Mouse (Mus musculus): ENCODE results near the gene Zfp82. TPM values are rescaled to one million over a fixed set of nuclear protein-coding genes. Genes with fewer than 3 reads are reported as not detected.
"Not testable (repeated sequence)": the region's sequence is repeated elsewhere in the genome, so short reads cannot be mapped to it uniquely, and the experiment has no call there.

Zfp82 gene
- polyA plus RNA-seq (2014; fragmentation: Nextera tagmentation; extraction: Ambion mirVana), result 10.2 and 11.0 TPM in 2 replicates

- Histone ChIP-seq H3K27ac (ENCODE audit: low read depth, low read length) (peak within 1 kb of the TSS; percentile 85), H3K4me3 (ENCODE audit: low read depth, low read length) (peak within 1 kb of the TSS; percentile 86), H3K9me3 (ENCODE audit: control insufficient read depth, low read length) (no peaks in the 10 kb centered on the region), H3K36me3 (ENCODE audit: control insufficient read depth, insufficient read depth, low read length) (0 out of 2 replicates have a peak, but pooled peaks cover 5% of the 10 kb centered on the region), H3K9ac (replicated peaks; ENCODE audit: low read depth, low read length) (peak within 1 kb of the TSS; percentile 81), H3K4me1 (ENCODE audit: control insufficient read depth, insufficient read depth, low read length) (no peaks in the 10 kb centered on the region), H3K4me2 (ENCODE audit: low read depth, low read length) (peak within 1 kb of the TSS; percentile 94), H3K27me3 (ENCODE audit: control insufficient read depth, insufficient read depth, low read length) (no peaks in the 10 kb centered on the region)
- WGBS, result under 1% methylated on average over 50 of the region's 50 CpGs
- peak; percentile 96 for ATAC-seq (ENCODE audit: low read depth)
Measured at GRCm38 (mm10) chr7:30072146-30073028, at the start of gene Zfp82. TSS of gene Zfp82 (minus strand) at chr7:30072900.

GRCm38 (mm10) chr7:30122188-30122530 is 49.5 kb upstream of the Zfp82 start:
- H3K9ac ChIP-seq (replicated peaks; ENCODE audit: low read depth, low read length), result peak overlapping the region; percentile 62
- peak overlapping the region; percentile 51 for H3K4me3 ChIP-seq (ENCODE audit: low read depth, low read length)
- H3K27ac ChIP-seq (ENCODE audit: low read depth, low read length), result peak overlapping the region; percentile 70
- H3K4me2 ChIP-seq (ENCODE audit: low read depth, low read length), result peak overlapping the region; percentile 72
- H3K9me3 ChIP-seq (ENCODE audit: control insufficient read depth, low read length), result no peaks in the 10 kb centered on the region
- H3K27me3 ChIP-seq (ENCODE audit: control insufficient read depth, insufficient read depth, low read length), result no peaks in the 10 kb centered on the region
- H3K36me3 ChIP-seq (ENCODE audit: control insufficient read depth, insufficient read depth, low read length), result 0 out of 2 replicates have a peak, but pooled peaks cover 6% of the 10 kb centered on the region
- ATAC-seq (ENCODE audit: low read depth), result no peak; the same call in 1 of the 2 replicates
- no peaks in the 10 kb centered on the region for H3K4me1 ChIP-seq (ENCODE audit: control insufficient read depth, insufficient read depth, low read length)
- 6% methylated on average over 15 of the region's 15 CpGs for WGBS

GRCm38 (mm10) chr7:30121308-30122187 is 48.8 kb upstream of the Zfp82 start, which contains the start of gene Zfp382:
TSS of gene Zfp382 (plus strand) at chr7:30121942.
- Histone ChIP-seq H3K36me3 (ENCODE audit: control insufficient read depth, insufficient read depth, low read length) (no peaks in the 10 kb centered on the region), H3K4me3 (ENCODE audit: low read depth, low read length) (peak within 1 kb of the TSS; percentile 51), H3K4me1 (ENCODE audit: control insufficient read depth, insufficient read depth, low read length) (no peaks in the 10 kb centered on the region), H3K27ac (ENCODE audit: low read depth, low read length) (peak within 1 kb of the TSS; percentile 70), H3K9me3 (ENCODE audit: control insufficient read depth, low read length) (no peaks in the 10 kb centered on the region), H3K9ac (replicated peaks; ENCODE audit: low read depth, low read length) (peak within 1 kb of the TSS; percentile 62), H3K4me2 (ENCODE audit: low read depth, low read length) (peak within 1 kb of the TSS; percentile 72), H3K27me3 (ENCODE audit: control insufficient read depth, insufficient read depth, low read length) (no peaks in the 10 kb centered on the region)
- ATAC-seq (ENCODE audit: low read depth), result peak; percentile 98
- WGBS, result under 1% methylated on average over 61 of the region's 61 CpGs

GRCm38 (mm10) chr7:30117935-30118334 is 45.2 kb upstream of the Zfp82 start:
- H3K27ac ChIP-seq (ENCODE audit: low read depth, low read length); H3K36me3 ChIP-seq (ENCODE audit: control insufficient read depth, insufficient read depth, low read length); H3K27me3 ChIP-seq (ENCODE audit: control insufficient read depth, insufficient read depth, low read length); ATAC-seq (ENCODE audit: low read depth); H3K9me3 ChIP-seq (ENCODE audit: control insufficient read depth, low read length); H3K4me2 ChIP-seq (ENCODE audit: low read depth, low read length); H3K9ac ChIP-seq (replicated peaks; ENCODE audit: low read depth, low read length); H3K4me3 ChIP-seq (ENCODE audit: low read depth, low read length); H3K4me1 ChIP-seq (ENCODE audit: control insufficient read depth, insufficient read depth, low read length): not testable (repeated sequence)
- WGBS, result 93% methylated on average over 12 of the region's 12 CpGs

GRCm38 (mm10) chr7:30116076-30116475 is 43.4 kb upstream of the Zfp82 start:
- no peaks in the 10 kb centered on the region for H3K27me3 ChIP-seq (ENCODE audit: control insufficient read depth, insufficient read depth, low read length)
- no peak overlapping the region for H3K4me2 ChIP-seq (ENCODE audit: low read depth, low read length)
- H3K4me1 ChIP-seq (ENCODE audit: control insufficient read depth, insufficient read depth, low read length), result no peaks in the 10 kb centered on the region
- H3K27ac ChIP-seq (ENCODE audit: low read depth, low read length), result no peak overlapping the region
- no peak overlapping the region for H3K9ac ChIP-seq (replicated peaks; ENCODE audit: low read depth, low read length)
- H3K4me3 ChIP-seq (ENCODE audit: low read depth, low read length), result no peak overlapping the region
- ATAC-seq (ENCODE audit: low read depth), result no peak
- no peaks in the 10 kb centered on the region for H3K9me3 ChIP-seq (ENCODE audit: control insufficient read depth, low read length)
- WGBS, result 92% methylated on average over 5 of the region's 5 CpGs
- H3K36me3 ChIP-seq (ENCODE audit: control insufficient read depth, insufficient read depth, low read length), result no peaks in the 10 kb centered on the region

- Histone ChIP-seq H3K36me3 (ENCODE audit: control insufficient read depth, insufficient read depth, low read length) (peaks cover 37% of the 10 kb centered on the region), H3K4me2 (ENCODE audit: low read depth, low read length) (no peak overlapping the region), H3K27me3 (ENCODE audit: control insufficient read depth, insufficient read depth, low read length) (no peaks in the 10 kb centered on the region), H3K9me3 (ENCODE audit: control insufficient read depth, low read length) (no peaks in the 10 kb centered on the region; the same call in 1 of the 2 replicates), H3K27ac (ENCODE audit: low read depth, low read length) (no peak overlapping the region), H3K9ac (replicated peaks; ENCODE audit: low read depth, low read length) (no peak overlapping the region), H3K4me1 (ENCODE audit: control insufficient read depth, insufficient read depth, low read length) (peaks cover 8% of the 10 kb centered on the region; the same call in 1 of the 2 replicates), H3K4me3 (ENCODE audit: low read depth, low read length) (no peak overlapping the region)
- ATAC-seq (ENCODE audit: low read depth), result no peak
- WGBS, result 95% methylated on average over 13 of the region's 13 CpGs
Measured at GRCm38 (mm10) chr7:30099297-30099696, 26.6 kb upstream of the Zfp82 start.

- no peak for ATAC-seq (ENCODE audit: low read depth)
- H3K4me2 ChIP-seq (ENCODE audit: low read depth, low read length), result peak overlapping the region; percentile 77
- H3K27ac ChIP-seq (ENCODE audit: low read depth, low read length), result no peak overlapping the region
- H3K4me3 ChIP-seq (ENCODE audit: low read depth, low read length), result peak overlapping the region; percentile 59
- peak overlapping the region; percentile 74; the same call in 1 of the 2 replicates for H3K9ac ChIP-seq (replicated peaks; ENCODE audit: low read depth, low read length)
- H3K4me1 ChIP-seq (ENCODE audit: control insufficient read depth, insufficient read depth, low read length), result peaks cover 10% of the 10 kb centered on the region; the same call in 1 of the 2 replicates
- 2% methylated on average over 5 of the region's 5 CpGs for WGBS
- no peaks in the 10 kb centered on the region for H3K27me3 ChIP-seq (ENCODE audit: control insufficient read depth, insufficient read depth, low read length)
- no peaks in the 10 kb centered on the region for H3K9me3 ChIP-seq (ENCODE audit: control insufficient read depth, low read length)
- peaks cover 14% of the 10 kb centered on the region; the same call in 1 of the 2 replicates for H3K36me3 ChIP-seq (ENCODE audit: control insufficient read depth, insufficient read depth, low read length)
Measured at GRCm38 (mm10) chr7:30095551-30096125, 22.9 kb upstream of the Zfp82 start.

- Histone ChIP-seq H3K4me3 (ENCODE audit: low read depth, low read length) (peak within 1 kb of the TSS; percentile 59), H3K9me3 (ENCODE audit: control insufficient read depth, low read length) (no peaks in the 10 kb centered on the region), H3K27me3 (ENCODE audit: control insufficient read depth, insufficient read depth, low read length) (no peaks in the 10 kb centered on the region), H3K36me3 (ENCODE audit: control insufficient read depth, insufficient read depth, low read length) (peaks cover 6% of the 10 kb centered on the region; the same call in 1 of the 2 replicates), H3K9ac (replicated peaks; ENCODE audit: low read depth, low read length) (peak within 1 kb of the TSS; percentile 74), H3K4me2 (ENCODE audit: low read depth, low read length) (peak within 1 kb of the TSS; percentile 77), H3K27ac (ENCODE audit: low read depth, low read length) (peak within 1 kb of the TSS; percentile 96), H3K4me1 (ENCODE audit: control insufficient read depth, insufficient read depth, low read length) (peaks cover 10% of the 10 kb centered on the region; the same call in 1 of the 2 replicates)
- under 1% methylated on average over 26 of the region's 26 CpGs for WGBS
- ATAC-seq (ENCODE audit: low read depth), result peak; percentile 81
Measured at GRCm38 (mm10) chr7:30094646-30095429, 22.1 kb upstream of the Zfp82 start, which contains the start of gene Zfp260. TSS of gene Zfp260 (plus strand) at chr7:30094777.

Measured in neural tube, embryonic 14.5 days (tissue).